Mouse (Mus musculus) liver, postnatal 0 days (tissue): ENCODE measurements around the gene Hnrnpd.

Experiments
- CTCF ChIP-seq: sonication (generic); IDR thresholded peaks from 2 replicates; pipeline ENCODE4 v1.5.1; 2016; ENCODE audit warnings: antibody characterized with exemption, low read depth
- EP300 ChIP-seq: IDR thresholded peaks from 2 replicates; pipeline ENCODE4 v1.6.1; 2016; ENCODE audit warnings: antibody characterized with exemption, low read depth, mild to moderate bottlenecking

- TF ChIP-seq CTCF (no peak), EP300 (no peak)
These were observed 15.9 kb upstream of the Hnrnpd start for GRCm38 (mm10) chr5:99994680-99995079.
